Mouse (Mus musculus) lung, postnatal 0 days (tissue): ENCODE measurements around the gene 4932411N23Rik. TPM values are rescaled to one million over a fixed set of nuclear protein-coding genes. Genes with fewer than 3 reads are reported as not detected.
"Not testable (repeated sequence)": the region's sequence is repeated elsewhere in the genome, so short reads cannot be mapped to it uniquely, and the experiment has no call there.

Experiments used
- ATAC-seq: fragments of 200-750 bp; cut with Nextera tagmentation; 2 replicates; pipeline ENCODE4 v1.8.0; 2017; ENCODE audit warnings: moderate library complexity
- DNase-seq: peaks from one replicate; pipeline ENCODE4 v3.0.0-alpha.2; 2016; ENCODE audit warnings: low spot score
- H3K27ac ChIP-seq: fragments of 300-500 bp; sonication (generic); 2 replicates; pipeline ENCODE4 v1.5.1; 2014; ENCODE audit warnings: antibody characterized with exemption, mild to moderate bottlenecking, low read length, mixed read lengths
- H3K27me3 ChIP-seq: fragments of 300-500 bp; sonication (generic); replicated peaks from 2 replicates; pipeline ENCODE4 v1.6.1; 2014; ENCODE audit warnings: low read length, mixed read lengths; ENCODE audit not compliant: insufficient read depth
- H3K36me3 ChIP-seq: fragments of 300-500 bp; sonication (generic); 2 replicates; pipeline ENCODE4 v1.6.1; 2014; ENCODE audit warnings: low read length, mixed read lengths; ENCODE audit not compliant: insufficient read depth
- H3K4me1 ChIP-seq: fragments of 300-500 bp; sonication (generic); 2 replicates; pipeline ENCODE4 v1.6.1; 2014; ENCODE audit warnings: antibody characterized with exemption, low read depth, low read length, mixed read lengths; ENCODE audit not compliant: insufficient read depth
- H3K4me2 ChIP-seq: fragments of 300-500 bp; sonication (generic); replicated peaks from 2 replicates; pipeline ENCODE4 v1.6.1; 2014; ENCODE audit warnings: low read depth, mild to moderate bottlenecking, low read length, moderate library complexity, mixed read lengths
- H3K4me3 ChIP-seq: fragments of 300-500 bp; sonication (generic); 2 replicates; pipeline ENCODE4 v1.5.1; 2014; ENCODE audit warnings: low read depth, low read length
- H3K9ac ChIP-seq: fragments of 300-500 bp; sonication (generic); replicated peaks from 2 replicates; pipeline ENCODE4 v1.6.1; 2014; ENCODE audit warnings: low read depth, mild to moderate bottlenecking
- H3K9me3 ChIP-seq: fragments of 300-500 bp; sonication (generic); 2 replicates; pipeline ENCODE4 v1.6.1; 2016; ENCODE audit warnings: low read length, mixed read lengths
- CTCF ChIP-seq: IDR thresholded peaks from 2 replicates; pipeline ENCODE4 v1.5.1; 2016; ENCODE audit warnings: antibody characterized with exemption, mild to moderate bottlenecking
- EP300 ChIP-seq: IDR thresholded peaks from 2 replicates; pipeline ENCODE4 v1.6.1; 2016; ENCODE audit warnings: antibody characterized with exemption, mild to moderate bottlenecking, control low read depth
- WGBS: fragments of 180-500 bp; shearing (Covaris S2); extraction: QIAGEN DNeasy Blood & Tissue Kit; methylation state at CpG from one replicate; pipeline ENCODE4 v1.1.7; 2014; 5-methylcytosine and 5-hydroxymethylcytosine counted together
- polyA plus RNA-seq: library from polyadenylated mRNA; unstranded; fragments of >200 nt; fragmentation: Nextera tagmentation; extraction: Ambion mirVana; gene quantifications from 2 replicates; pipeline ENCODE4 v1.2.1, GENCODE M21; 2015

The 4932411N23Rik gene
- not detected in 2 replicates for polyA plus RNA-seq

- TF ChIP-seq EP300 (no peak), CTCF (no peak)
- Histone ChIP-seq H3K4me2 (no peak within 1 kb of the TSS), H3K27me3 (no peaks in the 10 kb centered on the region), H3K27ac (no peak within 1 kb of the TSS), H3K9me3 (no peaks in the 10 kb centered on the region), H3K36me3 (no peaks in the 10 kb centered on the region), H3K9ac (no peak within 1 kb of the TSS), H3K4me3 (no peak within 1 kb of the TSS), H3K4me1 (no peaks in the 10 kb centered on the region)
- ATAC-seq = no peak
- no peak for DNase-seq
These were observed at the start of gene 4932411N23Rik for GRCm38 (mm10) chrX:126815768-126816167. TSS of gene 4932411N23Rik (minus strand) at chrX:126815868.

- DNase-seq (no peak), ATAC-seq (no peak)
- Histone ChIP-seq H3K27me3 (no peaks in the 10 kb centered on the region), H3K27ac (no peak overlapping the region), H3K36me3 (no peaks in the 10 kb centered on the region), H3K9ac (no peak overlapping the region), H3K9me3 (no peaks in the 10 kb centered on the region), H3K4me3 (no peak overlapping the region), H3K4me1 (no peaks in the 10 kb centered on the region), H3K4me2 (no peak overlapping the region)
- WGBS = 78% methylated on average over 5 of the region's 5 CpGs
- TF ChIP-seq EP300 = no peak
These were observed 35.8 kb downstream of the 4932411N23Rik start for GRCm38 (mm10) chrX:126779895-126780294.

GRCm38 (mm10) chrX:126777643-126778042 lies 38.0 kb downstream of the 4932411N23Rik start:
- not testable (repeated sequence) for H3K27ac ChIP-seq, DNase-seq, H3K4me3 ChIP-seq, H3K4me1 ChIP-seq, H3K27me3 ChIP-seq, H3K4me2 ChIP-seq, H3K36me3 ChIP-seq, ATAC-seq, H3K9me3 ChIP-seq, H3K9ac ChIP-seq
- 72% methylated on average over 5 of the region's 6 CpGs for WGBS

GRCm38 (mm10) chrX:126774846-126775245 lies 40.8 kb downstream of the 4932411N23Rik start:
- H3K27ac ChIP-seq, H3K4me2 ChIP-seq, H3K4me1 ChIP-seq, DNase-seq, ATAC-seq, H3K9ac ChIP-seq, H3K27me3 ChIP-seq, H3K9me3 ChIP-seq, H3K4me3 ChIP-seq, H3K36me3 ChIP-seq: not testable (repeated sequence)
- WGBS = 75% methylated on average over 5 of the region's 5 CpGs

- H3K4me2 ChIP-seq, H3K9me3 ChIP-seq, H3K4me3 ChIP-seq, DNase-seq, H3K9ac ChIP-seq, H3K27ac ChIP-seq, H3K27me3 ChIP-seq, H3K4me1 ChIP-seq, H3K36me3 ChIP-seq, ATAC-seq: not testable (repeated sequence)
- WGBS = 63% methylated on average over 5 of the region's 6 CpGs
These were observed 42.2 kb downstream of the 4932411N23Rik start for GRCm38 (mm10) chrX:126773511-126773910.

Other genes starting within 250 kb of the 4932411N23Rik start
- not detected in 2 replicates for gene Gm382, start 224.1 kb upstream of the 4932411N23Rik start, polyA plus RNA-seq